Mouse (Mus musculus): ENCODE measurements at regions not wholly inside any gene's neighbourhood (a gene's known extent, or its start where the extent isn't known, plus 50 kb on each side); places are given as distances from the start of the nearest gene placed in this dataset. TPM values are rescaled to one million over a fixed set of nuclear protein-coding genes. Genes with fewer than 3 reads are reported as not detected.

GRCm38 (mm10) chr7:53854077-53854476, 981.2 kb upstream of the Luzp2 start:
- Histone ChIP-seq H3K36me3 (ENCODE audit: control insufficient read depth, insufficient read depth, low read length) (no peaks in the 10 kb centered on the region), H3K4me3 (ENCODE audit: low read depth, low read length) (no peak overlapping the region), H3K27ac (ENCODE audit: low read depth, low read length) (no peak overlapping the region), H3K9ac (ENCODE audit: low read length) (no peak overlapping the region), H3K4me1 (replicated peaks; ENCODE audit: control insufficient read depth, insufficient read depth, low read length) (no peaks in the 10 kb centered on the region), H3K27me3 (ENCODE audit: control insufficient read depth, insufficient read depth, low read length) (no peaks in the 10 kb centered on the region), H3K4me2 (ENCODE audit: low read depth, low read length, severe bottlenecking) (no peak overlapping the region), H3K9me3 (ENCODE audit: control insufficient read depth, low read length) (no peaks in the 10 kb centered on the region)
- ATAC-seq (replicated peaks; ENCODE audit: low FRiP score) (no peak), DNase-seq (ENCODE audit: low spot score) (no peak)
- 68% methylated on average over 3 of the region's 3 CpGs for WGBS

- Histone ChIP-seq H3K9ac (ENCODE audit: low read length) (no peak overlapping the region), H3K27me3 (ENCODE audit: control insufficient read depth, insufficient read depth, low read length) (no peaks in the 10 kb centered on the region), H3K36me3 (ENCODE audit: control insufficient read depth, insufficient read depth, low read length) (no peaks in the 10 kb centered on the region), H3K9me3 (ENCODE audit: control insufficient read depth, low read length) (no peaks in the 10 kb centered on the region), H3K4me3 (ENCODE audit: low read depth, low read length) (no peak overlapping the region), H3K4me2 (ENCODE audit: low read depth, low read length, severe bottlenecking) (no peak overlapping the region), H3K4me1 (replicated peaks; ENCODE audit: control insufficient read depth, insufficient read depth, low read length) (no peaks in the 10 kb centered on the region), H3K27ac (ENCODE audit: low read depth, low read length) (no peak overlapping the region)
- ATAC-seq (replicated peaks; ENCODE audit: low FRiP score) = peak; percentile 82
- WGBS = 79% methylated on average over 2 of the region's 2 CpGs
- DNase-seq (ENCODE audit: low spot score) = no peak
Measured at GRCm38 (mm10) chr7:53872480-53873200, 962.7 kb upstream of the Luzp2 start.

GRCm38 (mm10) chr7:53912992-53913391, 922.3 kb upstream of the Luzp2 start:
- Histone ChIP-seq H3K9ac (ENCODE audit: low read length) (no peak overlapping the region), H3K4me3 (ENCODE audit: low read depth, low read length) (no peak overlapping the region), H3K27ac (ENCODE audit: low read depth, low read length) (no peak overlapping the region), H3K27me3 (ENCODE audit: control insufficient read depth, insufficient read depth, low read length) (no peaks in the 10 kb centered on the region), H3K36me3 (ENCODE audit: control insufficient read depth, insufficient read depth, low read length) (no peaks in the 10 kb centered on the region), H3K4me1 (replicated peaks; ENCODE audit: control insufficient read depth, insufficient read depth, low read length) (no peaks in the 10 kb centered on the region), H3K9me3 (ENCODE audit: control insufficient read depth, low read length) (no peaks in the 10 kb centered on the region), H3K4me2 (ENCODE audit: low read depth, low read length, severe bottlenecking) (no peak overlapping the region)
- 43% methylated on average over 2 of the region's 2 CpGs for WGBS
- ATAC-seq (replicated peaks; ENCODE audit: low FRiP score) (no peak), DNase-seq (ENCODE audit: low spot score) (no peak)

GRCm38 (mm10) chr7:53955654-53956053, 879.6 kb upstream of the Luzp2 start:
- ATAC-seq (replicated peaks; ENCODE audit: low FRiP score) (no peak), DNase-seq (ENCODE audit: low spot score) (no peak)
- Histone ChIP-seq H3K4me3 (ENCODE audit: low read depth, low read length) (no peak overlapping the region), H3K4me1 (replicated peaks; ENCODE audit: control insufficient read depth, insufficient read depth, low read length) (no peaks in the 10 kb centered on the region), H3K4me2 (ENCODE audit: low read depth, low read length, severe bottlenecking) (no peak overlapping the region), H3K36me3 (ENCODE audit: control insufficient read depth, insufficient read depth, low read length) (no peaks in the 10 kb centered on the region), H3K27me3 (ENCODE audit: control insufficient read depth, insufficient read depth, low read length) (no peaks in the 10 kb centered on the region), H3K9me3 (ENCODE audit: control insufficient read depth, low read length) (no peaks in the 10 kb centered on the region), H3K27ac (ENCODE audit: low read depth, low read length) (no peak overlapping the region), H3K9ac (ENCODE audit: low read length) (no peak overlapping the region)
- 86% methylated on average over 1 of the region's 1 CpGs for WGBS

GRCm38 (mm10) chr7:53975480-53975879, 859.8 kb upstream of the Luzp2 start:
- H3K9ac ChIP-seq (ENCODE audit: low read length) = no peak overlapping the region
- no peak overlapping the region for H3K27ac ChIP-seq (ENCODE audit: low read depth, low read length)
- no peaks in the 10 kb centered on the region for H3K9me3 ChIP-seq (ENCODE audit: control insufficient read depth, low read length)
- H3K4me3 ChIP-seq (ENCODE audit: low read depth, low read length) = no peak overlapping the region
- no peak for DNase-seq (ENCODE audit: low spot score)
- H3K4me2 ChIP-seq (ENCODE audit: low read depth, low read length, severe bottlenecking) = no peak overlapping the region
- H3K27me3 ChIP-seq (ENCODE audit: control insufficient read depth, insufficient read depth, low read length) = no peaks in the 10 kb centered on the region
- no peaks in the 10 kb centered on the region for H3K4me1 ChIP-seq (replicated peaks; ENCODE audit: control insufficient read depth, insufficient read depth, low read length)
- H3K36me3 ChIP-seq (ENCODE audit: control insufficient read depth, insufficient read depth, low read length) = no peaks in the 10 kb centered on the region
- ATAC-seq (replicated peaks; ENCODE audit: low FRiP score) = no peak

GRCm38 (mm10) chr7:53995983-53996382, 839.3 kb upstream of the Luzp2 start:
- no peaks in the 10 kb centered on the region for H3K9me3 ChIP-seq (ENCODE audit: control insufficient read depth, low read length)
- no peak overlapping the region for H3K9ac ChIP-seq (ENCODE audit: low read length)
- no peak overlapping the region for H3K27ac ChIP-seq (ENCODE audit: low read depth, low read length)
- H3K36me3 ChIP-seq (ENCODE audit: control insufficient read depth, insufficient read depth, low read length) = no peaks in the 10 kb centered on the region
- no peak overlapping the region for H3K4me3 ChIP-seq (ENCODE audit: low read depth, low read length)
- no peak overlapping the region for H3K4me2 ChIP-seq (ENCODE audit: low read depth, low read length, severe bottlenecking)
- ATAC-seq (replicated peaks; ENCODE audit: low FRiP score) (no peak), DNase-seq (ENCODE audit: low spot score) (no peak)
- no peaks in the 10 kb centered on the region for H3K27me3 ChIP-seq (ENCODE audit: control insufficient read depth, insufficient read depth, low read length)
- H3K4me1 ChIP-seq (replicated peaks; ENCODE audit: control insufficient read depth, insufficient read depth, low read length) = no peaks in the 10 kb centered on the region

- 86% methylated on average over 3 of the region's 3 CpGs for WGBS
- DNase-seq (ENCODE audit: low spot score) = no peak
- no peak for ATAC-seq (replicated peaks; ENCODE audit: low FRiP score)
Measured at GRCm38 (mm10) chr7:54008684-54009083, 826.6 kb upstream of the Luzp2 start.

More at GRCm38 (mm10) chr7:54008684-54009083, 826.6 kb upstream of the Luzp2 start:
- H3K9ac ChIP-seq (ENCODE audit: low read length) = no peak overlapping the region
- H3K27ac ChIP-seq (ENCODE audit: low read depth, low read length) = no peak overlapping the region
- no peak overlapping the region for H3K4me3 ChIP-seq (ENCODE audit: low read depth, low read length)
- H3K9me3 ChIP-seq (ENCODE audit: control insufficient read depth, low read length) = no peaks in the 10 kb centered on the region
- no peak overlapping the region for H3K4me2 ChIP-seq (ENCODE audit: low read depth, low read length, severe bottlenecking)
- no peaks in the 10 kb centered on the region for H3K4me1 ChIP-seq (replicated peaks; ENCODE audit: control insufficient read depth, insufficient read depth, low read length)
- no peaks in the 10 kb centered on the region for H3K27me3 ChIP-seq (ENCODE audit: control insufficient read depth, insufficient read depth, low read length)
- no peaks in the 10 kb centered on the region for H3K36me3 ChIP-seq (ENCODE audit: control insufficient read depth, insufficient read depth, low read length)

Small RNA genes in the stretch of these regions (microRNA-seq; reads per million reads assigned to microRNA genes)
- not detected for gene Gm27921 (ENCODE audit: insufficient number of aligned reads)
- gene Mir6238 (ENCODE audit: insufficient number of aligned reads) = not detected

Data from forebrain, embryonic 11.5 days (tissue).